Comparison of ENCODE assay signal across 16 mouse cellular contexts in genomic region chr6:125359999-125360398, GRCm38 (mm10). TPM values are rescaled to one million over a fixed set of nuclear protein-coding genes. Genes with fewer than 3 reads are reported as not detected.
DNase-seq lines count a peak whose midpoint lies in the region; ATAC-seq and TF ChIP-seq lines count a peak whose summit lies in the region.
"Had no signal": no experiment of that assay in that cellular context is flagged by ENCODE, and none has a peak within 500 bp of the region (broad histone marks: within the 10 kb centered on the region; RNA-seq: fewer than 3 reads in every experiment).

No protein-coding gene starts in this region.

- H3K4me2 ChIP-seq in limb, embryonic 13.5 days (replicated peaks), result no peak overlapping the region
- no peak overlapping the region for H3K4me2 ChIP-seq in liver, postnatal 0 days (ENCODE audit: low read depth, low read length)
- H3K4me2 ChIP-seq: embryonic facial prominence, embryonic 12.5 days; hindbrain, embryonic 15.5 days; limb, embryonic 12.5 days; neural tube, embryonic 15.5 days had no signal

- TF ChIP-seq EP300 in ES-Bruce4 (IDR thresholded peaks at IDR 0.05; ENCODE audit: insufficient read depth, low read depth, low read length), result no peak
- TF ChIP-seq EP300 in liver, postnatal 0 days (IDR thresholded peaks at IDR 0.05; ENCODE audit: low read depth), result no peak

- no peak overlapping the region for H3K27ac ChIP-seq in limb, embryonic 13.5 days
- no peak overlapping the region for H3K27ac ChIP-seq in limb, embryonic 10.5 days
- H3K27ac ChIP-seq in ES-Bruce4 (ENCODE audit: insufficient read depth, low read length), result no peak overlapping the region
- 0 out of 2 replicates have a peak overlapping the region, but pooled peaks have one; percentile 16 for H3K27ac ChIP-seq in liver, postnatal 0 days (ENCODE audit: low read depth)
- H3K27ac ChIP-seq: embryonic facial prominence, embryonic 12.5 days; hindbrain, embryonic 15.5 days; limb, embryonic 12.5 days; neural tube, embryonic 15.5 days had no signal

- no peak overlapping the region for H3K4me3 ChIP-seq in limb, embryonic 13.5 days
- H3K4me3 ChIP-seq in limb, embryonic 10.5 days, result no peak overlapping the region
- H3K4me3 ChIP-seq in ES-Bruce4 (ENCODE audit: low read depth, low read length), result no peak overlapping the region
- no peak overlapping the region for H3K4me3 ChIP-seq in liver, postnatal 0 days (ENCODE audit: low read depth, low read length)
- H3K4me3 ChIP-seq: embryonic facial prominence, embryonic 12.5 days; hindbrain, embryonic 15.5 days; limb, embryonic 12.5 days; neural tube, embryonic 15.5 days had no signal

- DNase-seq in adrenal gland, adult 2 months, result peak; percentile 82
- no peak for DNase-seq in adrenal gland, postnatal 25 days
- no peak for DNase-seq in limb, embryonic 10.5 days (ENCODE audit: low spot score)
- DNase-seq in liver, postnatal 0 days, result no peak
- no peak for DNase-seq in cerebellum, adult 9-10 months
- no peak for DNase-seq in urinary bladder, postnatal 25 days (ENCODE audit: low spot score)
- DNase-seq: heart, adult 11 months; heart, postnatal 10 days; kidney, postnatal 14 days; right cerebral cortex, adult 18-20 months had no signal

- 0 out of 2 replicates have a peak overlapping the region, but pooled peaks have one; percentile 8 for H3K9ac ChIP-seq in limb, embryonic 13.5 days
- no peak overlapping the region for H3K9ac ChIP-seq in ES-Bruce4 (ENCODE audit: low read depth, poor library complexity, severe bottlenecking)
- no peak overlapping the region for H3K9ac ChIP-seq in liver, postnatal 0 days (replicated peaks)
- H3K9ac ChIP-seq: embryonic facial prominence, embryonic 12.5 days; hindbrain, embryonic 15.5 days; limb, embryonic 12.5 days; neural tube, embryonic 15.5 days had no signal

- H3K36me3 ChIP-seq in limb, embryonic 13.5 days, result peaks cover 59% of the 10 kb centered on the region
- H3K36me3 ChIP-seq in limb, embryonic 10.5 days, result peaks cover 60% of the 10 kb centered on the region
- H3K36me3 ChIP-seq in ES-Bruce4 (ENCODE audit: control insufficient read depth, insufficient read depth, low read length, poor library complexity, severe bottlenecking), result no peaks in the 10 kb centered on the region
- peaks cover 48% of the 10 kb centered on the region for H3K36me3 ChIP-seq in liver, postnatal 0 days (replicated peaks; ENCODE audit: insufficient read depth, low read length)
- H3K36me3 ChIP-seq: hindbrain, embryonic 15.5 days; neural tube, embryonic 15.5 days had no signal

- H3K9me3 ChIP-seq in limb, embryonic 13.5 days, result no peaks in the 10 kb centered on the region
- no peaks in the 10 kb centered on the region for H3K9me3 ChIP-seq in limb, embryonic 10.5 days (replicated peaks)
- no peaks in the 10 kb centered on the region for H3K9me3 ChIP-seq in ES-Bruce4 (replicated peaks; ENCODE audit: control insufficient read depth, insufficient read depth, low read length, poor library complexity, severe bottlenecking)
- no peaks in the 10 kb centered on the region for H3K9me3 ChIP-seq in liver, postnatal 0 days (ENCODE audit: low read length)
- H3K9me3 ChIP-seq: embryonic facial prominence, embryonic 12.5 days; hindbrain, embryonic 15.5 days; limb, embryonic 12.5 days; neural tube, embryonic 15.5 days had no signal

- no peak for TF ChIP-seq POLR2A in ES-Bruce4 (IDR thresholded peaks at IDR 0.05; ENCODE audit: insufficient read depth, low read length)

- peaks cover 42% of the 10 kb centered on the region for H3K4me1 ChIP-seq in limb, embryonic 13.5 days
- H3K4me1 ChIP-seq in limb, embryonic 10.5 days, result peaks cover 52% of the 10 kb centered on the region
- H3K4me1 ChIP-seq in ES-Bruce4 (ENCODE audit: control insufficient read depth, insufficient read depth, low read length), result peaks cover 19% of the 10 kb centered on the region
- peaks cover 26% of the 10 kb centered on the region for H3K4me1 ChIP-seq in liver, postnatal 0 days (ENCODE audit: insufficient read depth)

- no peak for ATAC-seq in limb, embryonic 13.5 days (ENCODE audit: low FRiP score, low read depth)
- peak; percentile 18; the same call in 1 of the 2 replicates for ATAC-seq in liver, postnatal 0 days

- peaks cover 34% of the 10 kb centered on the region for H3K27me3 ChIP-seq in limb, embryonic 13.5 days
- H3K27me3 ChIP-seq in limb, embryonic 10.5 days (ENCODE audit: low read depth, poor library complexity, severe bottlenecking), result peaks cover 51% of the 10 kb centered on the region
- no peaks in the 10 kb centered on the region for H3K27me3 ChIP-seq in ES-Bruce4 (ENCODE audit: control insufficient read depth, insufficient read depth, low read length, poor library complexity, severe bottlenecking)
- H3K27me3 ChIP-seq in liver, postnatal 0 days (ENCODE audit: insufficient read depth, low read length), result no peaks in the 10 kb centered on the region

- TF ChIP-seq CTCF in ES-Bruce4 (IDR thresholded peaks at IDR 0.05; ENCODE audit: low read depth, low read length), result peak; percentile 63
- TF ChIP-seq CTCF in liver, postnatal 0 days (IDR thresholded peaks at IDR 0.05; ENCODE audit: low read depth), result peak; percentile 44

- WGBS in limb, embryonic 13.5 days, result 46% methylated on average over 9 of the region's 9 CpGs
- 53% methylated on average over 9 of the region's 9 CpGs for WGBS in limb, embryonic 10.5 days
- WGBS in liver, postnatal 0 days (ENCODE audit: insufficient replicate concordance), result 40% methylated on average over 9 of the region's 9 CpGs

RNA-seq across cellular contexts. Expression of gene Tnfrsf1a, which starts 10.8 kb away (rescaled TPM):
- 100 to 1,000 TPM; 208 to 308 TPM for total RNA-seq in adrenal gland, adult 2 months (2021)
- polyA plus RNA-seq in adrenal gland, adult 2 months (2012; rRNA removed), result 284 and 368 TPM in 2 replicates
- total RNA-seq in adrenal gland, postnatal 25 days (2021), result 247 and 250 TPM in 2 replicates
- 68.7 and 71.4 TPM in 2 replicates for polyA plus RNA-seq in limb, embryonic 13.5 days (2015; fragmentation: Nextera tagmentation; extraction: Ambion mirVana)
- 41.8 and 43.6 TPM in 2 replicates for polyA plus RNA-seq in limb, embryonic 10.5 days (2016; fragmentation: Nextera tagmentation; extraction: Ambion mirVana)
- 13.1 and 19.8 TPM in 2 replicates for polyA plus RNA-seq in ES-Bruce4 (2011; ENCODE audit: insufficient read depth, insufficient read length, low read depth, missing spikeins)
- 40.5 and 41.1 TPM in 2 replicates for polyA plus RNA-seq in liver, postnatal 0 days (2015; fragmentation: Nextera tagmentation; extraction: Ambion mirVana)

RNA-seq across cellular contexts. Expression of gene Plekhg6, which starts 20.6 kb away (rescaled TPM):
- total RNA-seq in adrenal gland, adult 2 months (2021), result under 1 TPM in 1 of 2 experiments, not detected in 1; 0.21 TPM
- polyA plus RNA-seq in adrenal gland, adult 2 months (2012; rRNA removed), result 0.02 and 0.11 TPM in 2 replicates
- 0.30 and 0.38 TPM in 2 replicates for total RNA-seq in adrenal gland, postnatal 25 days (2021)
- polyA plus RNA-seq in limb, embryonic 13.5 days (2015; fragmentation: Nextera tagmentation; extraction: Ambion mirVana), result 0.67 and 0.86 TPM in 2 replicates
- polyA plus RNA-seq in limb, embryonic 10.5 days (2016; fragmentation: Nextera tagmentation; extraction: Ambion mirVana), result 0.26 and 0.33 TPM in 2 replicates
- 2.3 and 2.5 TPM in 2 replicates for polyA plus RNA-seq in ES-Bruce4 (2011; ENCODE audit: insufficient read depth, insufficient read length, low read depth, missing spikeins)
- 1.1 and 1.2 TPM in 2 replicates for polyA plus RNA-seq in liver, postnatal 0 days (2015; fragmentation: Nextera tagmentation; extraction: Ambion mirVana)
- total RNA-seq: heart, postnatal 10 days had no signal

RNA-seq across cellular contexts. Expression of gene Scnn1a, which starts 39.5 kb away (rescaled TPM):
- total RNA-seq in adrenal gland, adult 2 months (2021), result 1 to 10 TPM; 1.2 to 1.7 TPM
- polyA plus RNA-seq in adrenal gland, adult 2 months (2012; rRNA removed), result 1.9 and 2.5 TPM in 2 replicates
- total RNA-seq in adrenal gland, postnatal 25 days (2021), result 1.6 and 1.9 TPM in 2 replicates
- 1.1 and 1.4 TPM in 2 replicates for polyA plus RNA-seq in limb, embryonic 13.5 days (2015; fragmentation: Nextera tagmentation; extraction: Ambion mirVana)
- polyA plus RNA-seq in limb, embryonic 10.5 days (2016; fragmentation: Nextera tagmentation; extraction: Ambion mirVana), result 1.0 and 1.6 TPM in 2 replicates
- polyA plus RNA-seq in ES-Bruce4 (2011; ENCODE audit: insufficient read depth, insufficient read length, low read depth, missing spikeins), result 2.0 and 2.3 TPM in 2 replicates
- 0.76 and 1.1 TPM in 2 replicates for polyA plus RNA-seq in liver, postnatal 0 days (2015; fragmentation: Nextera tagmentation; extraction: Ambion mirVana)

RNA-seq across cellular contexts. Expression of gene Ltbr, which starts 46.3 kb away (rescaled TPM):
- 10 to 100 TPM; 75.1 to 78.7 TPM for total RNA-seq in adrenal gland, adult 2 months (2021)
- 179 and 206 TPM in 2 replicates for polyA plus RNA-seq in adrenal gland, adult 2 months (2012; rRNA removed)
- total RNA-seq in adrenal gland, postnatal 25 days (2021), result 78.7 and 91.8 TPM in 2 replicates
- 45.1 and 46.2 TPM in 2 replicates for polyA plus RNA-seq in limb, embryonic 13.5 days (2015; fragmentation: Nextera tagmentation; extraction: Ambion mirVana)
- polyA plus RNA-seq in limb, embryonic 10.5 days (2016; fragmentation: Nextera tagmentation; extraction: Ambion mirVana), result 34.3 and 41.5 TPM in 2 replicates
- 8.0 and 9.5 TPM in 2 replicates for polyA plus RNA-seq in ES-Bruce4 (2011; ENCODE audit: insufficient read depth, insufficient read length, low read depth, missing spikeins)
- 31.8 TPM in 2 replicates for polyA plus RNA-seq in liver, postnatal 0 days (2015; fragmentation: Nextera tagmentation; extraction: Ambion mirVana)
